Mouse (Mus musculus): ENCODE data around the gene Olfr522.
"Not testable (repeated sequence)": the region's sequence is repeated elsewhere in the genome, so short reads cannot be mapped to it uniquely, and the experiment has no call there.

Gene Olfr522

GRCm38 (mm10) chr7:140154218-140154927, 10.2 kb downstream of the Olfr522 start, which contains the start of gene Sprn:
Sprn (minus strand) TSS chr7:140154877.
- peak; percentile 66 for DNase-seq

- no peak for DNase-seq
Measured at GRCm38 (mm10) chr7:140153829-140154217, 10.7 kb downstream of the Olfr522 start.

GRCm38 (mm10) chr7:140153383-140153782, 11.2 kb downstream of the Olfr522 start:
- peak; percentile 66 for DNase-seq

- DNase-seq, result no peak
Measured at GRCm38 (mm10) chr7:140144550-140144949, 20.0 kb downstream of the Olfr522 start.

GRCm38 (mm10) chr7:140141350-140141749, 23.2 kb downstream of the Olfr522 start:
- peak; percentile 68 for DNase-seq

- DNase-seq, result no peak
Measured at GRCm38 (mm10) chr7:140138021-140138310, 26.6 kb downstream of the Olfr522 start.

- DNase-seq, result peak; percentile 98
Measured at GRCm38 (mm10) chr7:140137135-140138020, 27.2 kb downstream of the Olfr522 start, which contains the start of gene Mtg1. Mtg1 (plus strand) TSS chr7:140137564.

- DNase-seq, result no peak
Measured at GRCm38 (mm10) chr7:140135106-140135770, 29.3 kb downstream of the Olfr522 start.

- DNase-seq, result not testable (repeated sequence)
Measured at GRCm38 (mm10) chr7:140134033-140134432, 30.5 kb downstream of the Olfr522 start.

- DNase-seq, result not testable (repeated sequence)
Measured at GRCm38 (mm10) chr7:140132184-140132583, 32.4 kb downstream of the Olfr522 start.

GRCm38 (mm10) chr7:140127911-140128310, 36.7 kb downstream of the Olfr522 start:
- no peak for DNase-seq

GRCm38 (mm10) chr7:140126934-140127333, 37.6 kb downstream of the Olfr522 start:
- DNase-seq, result no peak

GRCm38 (mm10) chr7:140126022-140126350, 38.6 kb downstream of the Olfr522 start:
- no peak for DNase-seq

- peak; percentile 92 for DNase-seq
Measured at GRCm38 (mm10) chr7:140125278-140126021, 39.1 kb downstream of the Olfr522 start.

- no peak for DNase-seq
Measured at GRCm38 (mm10) chr7:140124382-140124781, 40.2 kb downstream of the Olfr522 start.

GRCm38 (mm10) chr7:140122765-140123164, 41.8 kb downstream of the Olfr522 start:
- DNase-seq, result no peak

- DNase-seq, result no peak
Measured at GRCm38 (mm10) chr7:140121338-140121910, 43.1 kb downstream of the Olfr522 start.

GRCm38 (mm10) chr7:140120484-140120883, 44.1 kb downstream of the Olfr522 start:
- no peak for DNase-seq

GRCm38 (mm10) chr7:140116329-140117054, 48.1 kb downstream of the Olfr522 start, which contains the start of gene Echs1:
Echs1 (minus strand) TSS chr7:140116476.
- peak; percentile 85 for DNase-seq

GRCm38 (mm10) chr7:140115583-140116328, 48.8 kb downstream of the Olfr522 start, which contains the start of gene Paox:
Paox (plus strand) TSS chr7:140115799.
- peak; percentile 23 for DNase-seq

GRCm38 (mm10) chr7:140111943-140112342, 52.6 kb downstream of the Olfr522 start:
- DNase-seq, result no peak

Data from cerebellum, adult 8-10 months (tissue).